Mouse (Mus musculus): ENCODE results near the gene Pex7.

Gene Pex7

GRCm38 (mm10) chr10:19907246-19907804 lies at the start of gene Pex7:
Gene Pex7 (minus strand): TSS chr10:19907689.
- peak; percentile 95 for DNase-seq (ENCODE audit: low read depth, low spot score)

GRCm38 (mm10) chr10:19956745-19957144 lies 49.3 kb upstream of the Pex7 start:
- no peak for DNase-seq (ENCODE audit: low read depth, low spot score)

GRCm38 (mm10) chr10:19955817-19956216 lies 48.3 kb upstream of the Pex7 start:
- no peak for DNase-seq (ENCODE audit: low read depth, low spot score)

- no peak for DNase-seq (ENCODE audit: low read depth, low spot score)
Measured at GRCm38 (mm10) chr10:19954572-19954971, 47.1 kb upstream of the Pex7 start.

- DNase-seq (ENCODE audit: low read depth, low spot score): no peak
Measured at GRCm38 (mm10) chr10:19953032-19953761, 45.7 kb upstream of the Pex7 start.

- no peak for DNase-seq (ENCODE audit: low read depth, low spot score)
Measured at GRCm38 (mm10) chr10:19949106-19949505, 41.6 kb upstream of the Pex7 start.

GRCm38 (mm10) chr10:19948381-19948780 lies 40.9 kb upstream of the Pex7 start:
- DNase-seq (ENCODE audit: low read depth, low spot score): no peak

GRCm38 (mm10) chr10:19947901-19948300 lies 40.4 kb upstream of the Pex7 start:
- DNase-seq (ENCODE audit: low read depth, low spot score): no peak

GRCm38 (mm10) chr10:19947441-19947840 lies 40.0 kb upstream of the Pex7 start:
- no peak for DNase-seq (ENCODE audit: low read depth, low spot score)

- DNase-seq (ENCODE audit: low read depth, low spot score): no peak
Measured at GRCm38 (mm10) chr10:19946644-19947043, 39.2 kb upstream of the Pex7 start.

GRCm38 (mm10) chr10:19945651-19946050 lies 38.2 kb upstream of the Pex7 start:
- no peak for DNase-seq (ENCODE audit: low read depth, low spot score)

- no peak for DNase-seq (ENCODE audit: low read depth, low spot score)
Measured at GRCm38 (mm10) chr10:19942621-19943020, 35.1 kb upstream of the Pex7 start.

- DNase-seq (ENCODE audit: low read depth, low spot score): no peak
Measured at GRCm38 (mm10) chr10:19941914-19942313, 34.4 kb upstream of the Pex7 start.

GRCm38 (mm10) chr10:19941063-19941462 lies 33.6 kb upstream of the Pex7 start:
- DNase-seq (ENCODE audit: low read depth, low spot score): no peak

GRCm38 (mm10) chr10:19940626-19941025 lies 33.1 kb upstream of the Pex7 start:
- DNase-seq (ENCODE audit: low read depth, low spot score): no peak

GRCm38 (mm10) chr10:19940127-19940526 lies 32.6 kb upstream of the Pex7 start:
- DNase-seq (ENCODE audit: low read depth, low spot score): no peak

- no peak for DNase-seq (ENCODE audit: low read depth, low spot score)
Measured at GRCm38 (mm10) chr10:19939282-19939705, 31.8 kb upstream of the Pex7 start.

GRCm38 (mm10) chr10:19938738-19939137 lies 31.2 kb upstream of the Pex7 start:
- no peak for DNase-seq (ENCODE audit: low read depth, low spot score)

GRCm38 (mm10) chr10:19936961-19937708 lies 29.6 kb upstream of the Pex7 start:
- DNase-seq (ENCODE audit: low read depth, low spot score): no peak

GRCm38 (mm10) chr10:19935821-19936367 lies 28.4 kb upstream of the Pex7 start:
- no peak for DNase-seq (ENCODE audit: low read depth, low spot score)

GRCm38 (mm10) chr10:19935295-19935623 lies 27.8 kb upstream of the Pex7 start:
- DNase-seq (ENCODE audit: low read depth, low spot score): no peak

Data from mesoderm, embryonic 11.5 days (tissue).